Mouse (Mus musculus): ENCODE measurements around the gene Mertk. TPM values are rescaled to one million over a fixed set of nuclear protein-coding genes. Genes with fewer than 3 reads are reported as not detected.

Gene Mertk
- polyA plus RNA-seq, 1 experiment: 18.3 TPM

DNA sequence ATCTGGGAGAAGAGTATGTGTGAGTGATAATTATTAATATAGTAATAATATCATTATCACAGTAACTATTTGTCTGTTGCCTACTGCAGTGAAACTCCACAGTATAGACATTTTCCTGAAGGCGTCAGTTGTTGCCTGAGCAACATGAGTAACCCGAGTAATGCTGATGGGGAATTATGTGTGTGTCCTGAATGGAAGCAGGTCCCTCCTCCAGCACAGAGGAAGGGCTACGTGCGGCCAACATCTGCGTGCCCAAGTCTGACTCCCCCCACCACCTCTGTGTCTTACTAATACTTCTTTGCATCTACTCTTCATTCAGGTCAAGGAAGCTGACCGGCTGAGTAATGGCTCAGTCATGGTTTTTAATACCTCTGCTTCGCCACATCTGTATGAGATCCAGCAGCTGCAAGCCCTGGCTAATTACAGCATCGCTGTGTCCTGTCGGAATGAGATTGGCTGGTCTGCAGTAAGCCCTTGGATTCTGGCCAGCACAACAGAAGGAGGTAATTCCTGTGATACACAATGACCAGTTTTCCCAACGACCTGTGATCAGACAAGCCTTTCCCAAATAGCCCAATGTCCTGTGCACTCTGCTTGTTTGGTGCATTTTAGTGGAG, 60.1 kb downstream of the Mertk start:
- DNase-seq (ENCODE audit: extremely low spot score in 1 of 2, low spot score in 1 of 2): no peak

DNA sequence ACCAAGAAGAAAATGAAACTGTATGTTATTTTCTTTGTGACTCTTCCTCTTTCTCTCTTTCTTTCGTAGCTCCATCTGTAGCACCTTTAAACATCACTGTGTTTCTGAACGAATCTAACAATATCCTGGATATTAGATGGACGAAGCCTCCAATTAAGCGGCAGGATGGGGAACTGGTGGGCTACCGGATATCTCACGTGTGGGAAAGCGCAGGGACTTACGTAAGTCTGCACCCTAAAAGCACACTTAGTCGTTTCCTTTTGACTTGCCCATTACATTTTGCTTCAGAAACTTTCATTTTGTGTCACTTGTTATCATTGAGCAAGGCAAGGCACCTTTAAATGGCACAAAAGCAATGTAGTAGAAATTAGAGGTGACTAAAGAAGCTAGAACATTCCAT, 63.3 kb downstream of the Mertk start:
- DNase-seq (ENCODE audit: extremely low spot score in 1 of 2, low spot score in 1 of 2): no peak

DNA sequence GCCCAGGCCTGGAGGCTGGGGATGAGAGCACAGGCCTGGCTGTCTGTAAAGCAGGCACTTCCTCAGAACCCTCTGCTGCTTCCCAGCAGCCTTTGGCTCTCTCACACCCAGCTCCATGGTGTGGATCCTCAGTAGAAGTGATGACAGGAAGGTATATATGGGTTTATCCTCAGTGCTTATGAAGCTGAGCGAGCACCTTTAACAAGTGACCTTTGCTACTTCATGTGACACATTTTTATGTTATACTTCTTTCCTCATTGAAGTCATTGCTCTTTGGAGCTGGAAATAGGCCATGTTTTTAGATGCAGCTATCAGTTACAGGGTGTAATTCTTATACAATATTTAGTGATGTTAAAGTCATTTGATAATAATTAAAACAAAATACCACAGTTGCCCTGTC, 67.0 kb downstream of the Mertk start:
- DNase-seq (ENCODE audit: extremely low spot score in 1 of 2, low spot score in 1 of 2): no peak

DNA sequence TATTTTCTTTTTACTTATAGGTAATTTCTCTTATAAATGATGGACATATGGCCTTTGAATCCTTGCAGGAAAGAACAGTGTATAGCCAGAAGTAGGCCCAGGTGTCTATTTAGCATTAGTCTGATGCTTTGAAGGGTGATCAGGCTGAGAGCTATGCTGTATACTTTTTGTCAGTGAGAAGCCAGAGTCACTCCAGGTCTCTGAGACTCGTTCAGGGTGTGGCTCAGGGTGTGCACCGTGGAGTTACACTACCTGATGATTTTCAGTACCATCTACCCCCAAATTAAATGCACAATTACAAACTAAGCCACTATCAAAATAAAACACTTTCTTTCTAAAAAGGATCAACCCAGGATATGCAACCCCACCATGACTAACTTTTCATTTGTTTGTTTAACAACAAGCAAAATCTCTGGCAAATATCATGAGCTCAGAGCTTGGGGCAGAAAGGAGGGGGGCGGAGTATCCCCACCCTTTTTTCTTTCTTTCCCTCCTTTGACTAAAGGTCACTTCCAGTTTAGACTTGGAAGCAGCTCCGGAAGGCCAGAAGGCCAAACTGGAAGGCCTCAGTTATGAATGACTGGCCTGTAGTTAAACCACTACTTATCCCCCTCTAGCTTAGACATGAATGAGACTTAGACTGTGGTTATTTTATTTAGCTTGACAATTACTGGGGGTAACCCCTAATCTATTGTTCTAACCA, 69.9 kb downstream of the Mertk start:
- no peak for DNase-seq (ENCODE audit: extremely low spot score in 1 of 2, low spot score in 1 of 2)

DNA sequence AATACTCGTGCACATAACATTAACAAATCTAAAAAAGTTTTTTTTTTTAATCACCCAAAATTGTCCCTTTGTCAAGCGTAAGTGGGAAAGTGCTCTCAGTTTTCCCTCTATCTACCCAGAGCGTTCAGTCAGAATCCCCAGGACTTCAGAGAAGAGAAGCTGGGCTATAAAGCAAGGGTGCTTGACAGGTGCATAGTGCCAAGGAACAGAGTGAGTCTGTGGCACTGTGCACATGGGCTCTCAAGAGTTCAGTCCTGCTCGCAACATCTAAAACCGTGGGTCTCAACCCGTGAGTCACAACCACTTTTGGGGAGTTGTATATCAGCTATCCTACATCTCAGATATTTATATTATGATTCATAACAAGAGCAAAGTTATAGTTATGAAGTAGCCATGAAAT, 71.8 kb downstream of the Mertk start:
- DNase-seq (ENCODE audit: extremely low spot score in 1 of 2, low spot score in 1 of 2): no peak

DNA sequence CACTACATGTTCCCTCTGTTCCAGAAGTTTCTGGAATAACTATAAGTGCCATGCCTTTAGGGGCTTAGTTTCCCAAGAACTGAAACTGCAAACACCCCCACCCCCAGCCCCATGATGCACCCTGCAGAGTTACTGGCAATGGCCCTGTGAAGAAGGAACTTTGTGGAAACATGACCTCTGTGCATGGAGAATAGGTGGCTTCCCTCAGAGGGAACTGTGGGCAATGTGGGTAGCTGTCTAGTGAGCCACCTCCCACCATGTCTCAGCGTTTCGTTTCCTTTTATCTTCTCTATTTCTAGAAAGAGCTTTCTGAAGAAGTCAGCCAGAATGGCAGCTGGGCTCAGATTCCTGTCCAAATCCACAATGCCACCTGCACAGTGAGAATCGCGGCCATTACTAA, 72.3 kb downstream of the Mertk start:
- DNase-seq (ENCODE audit: extremely low spot score in 1 of 2, low spot score in 1 of 2): no peak

DNA sequence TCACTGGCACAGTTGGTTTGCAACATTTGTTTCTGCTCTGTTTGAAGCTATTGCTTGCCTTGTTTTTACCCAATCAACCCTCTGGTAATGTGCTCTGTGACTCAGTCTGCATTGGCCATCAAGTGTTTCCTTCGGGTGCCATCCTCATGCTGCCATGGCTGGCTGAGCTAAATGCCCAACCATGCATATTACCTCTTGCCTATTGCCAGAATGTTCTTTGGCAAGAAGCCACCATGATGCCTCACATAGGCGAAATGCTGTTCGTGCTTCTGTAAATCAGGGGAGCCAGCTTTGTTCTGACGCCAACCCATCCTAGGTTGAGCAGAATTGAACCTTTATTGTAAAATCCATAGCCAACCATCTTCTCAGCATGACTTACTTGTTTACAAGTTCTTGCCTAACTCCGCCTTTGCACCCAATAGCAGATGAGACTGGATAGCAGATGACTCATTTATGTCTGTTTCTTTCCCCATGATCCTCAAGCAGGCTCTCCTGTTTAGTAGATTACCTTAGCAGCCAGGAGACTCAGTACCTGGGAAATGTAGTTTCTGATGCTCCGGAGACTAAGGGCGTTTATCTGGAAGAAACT, 73.1 kb downstream of the Mertk start:
- DNase-seq (ENCODE audit: extremely low spot score in 1 of 2, low spot score in 1 of 2): no peak

DNA sequence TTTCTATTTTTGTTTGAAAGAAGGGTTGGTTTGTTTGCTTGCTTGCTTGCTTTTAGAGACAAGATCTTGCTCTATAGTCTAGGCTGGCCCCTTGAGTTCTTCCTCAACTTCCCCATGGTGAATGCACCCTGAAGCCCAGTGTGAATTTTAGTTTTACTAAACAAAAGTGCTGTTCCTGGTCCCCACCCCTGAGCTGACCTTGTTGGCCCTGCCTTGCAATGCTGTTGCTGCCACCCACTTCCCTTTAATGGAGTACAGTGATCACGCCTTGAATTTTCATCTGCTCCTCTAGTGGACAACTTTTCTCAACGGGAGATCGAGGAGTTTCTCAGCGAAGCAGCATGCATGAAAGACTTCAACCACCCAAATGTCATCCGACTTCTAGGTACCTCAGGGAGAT, 83.5 kb downstream of the Mertk start:
- no peak for DNase-seq (ENCODE audit: extremely low spot score in 1 of 2, low spot score in 1 of 2)

DNA sequence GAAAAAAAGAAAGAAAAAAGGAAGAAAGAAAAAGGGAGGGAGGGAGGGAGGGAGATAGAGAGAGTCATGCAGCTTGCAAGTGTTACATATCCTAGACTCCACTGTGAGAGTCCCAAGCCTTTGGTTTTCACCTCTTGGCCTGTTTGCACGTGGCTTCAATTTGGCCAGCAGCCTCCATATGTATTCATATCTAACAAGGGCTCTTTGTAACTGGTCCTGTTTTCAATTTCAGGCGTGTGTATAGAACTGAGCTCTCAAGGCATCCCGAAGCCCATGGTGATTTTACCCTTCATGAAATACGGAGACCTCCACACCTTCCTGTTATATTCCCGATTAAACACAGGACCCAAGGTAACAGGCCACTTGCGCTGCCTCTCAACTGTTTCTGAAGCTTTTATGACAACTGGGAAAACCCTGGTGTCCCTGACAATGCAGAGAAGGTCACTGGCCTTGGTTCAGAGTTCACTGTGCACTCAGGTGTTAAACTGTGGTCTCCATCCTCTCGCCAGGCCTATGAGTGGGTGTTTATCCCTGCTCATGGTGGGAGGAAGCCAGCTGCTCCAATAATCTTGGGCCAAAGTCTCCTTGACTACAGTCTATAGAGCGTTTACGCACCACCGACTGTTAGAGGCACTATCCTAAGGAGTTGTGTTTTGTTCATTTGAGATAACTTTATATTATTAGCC, 85.0 kb downstream of the Mertk start:
- no peak for DNase-seq (ENCODE audit: extremely low spot score in 1 of 2, low spot score in 1 of 2)

DNA sequence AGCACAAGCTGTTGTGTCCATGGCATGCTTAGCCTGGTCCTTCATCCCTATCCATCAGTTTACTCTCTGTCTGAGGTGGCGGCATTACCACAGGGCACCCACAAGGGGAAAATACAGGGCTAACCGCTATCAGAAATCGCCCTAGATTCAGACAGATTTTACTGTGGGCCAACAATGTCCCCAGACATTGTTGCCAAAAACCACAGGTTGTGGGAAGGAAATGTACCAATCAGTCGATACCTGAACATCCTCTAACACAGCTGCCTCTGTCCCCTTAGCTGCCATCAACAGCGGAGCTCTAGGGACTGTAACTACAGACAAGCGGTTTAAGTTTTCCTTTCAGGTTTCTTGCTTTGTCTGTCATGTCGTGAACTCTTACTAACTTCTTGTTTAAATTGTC, 86.1 kb downstream of the Mertk start:
- DNase-seq (ENCODE audit: extremely low spot score in 1 of 2, low spot score in 1 of 2): no peak

DNA sequence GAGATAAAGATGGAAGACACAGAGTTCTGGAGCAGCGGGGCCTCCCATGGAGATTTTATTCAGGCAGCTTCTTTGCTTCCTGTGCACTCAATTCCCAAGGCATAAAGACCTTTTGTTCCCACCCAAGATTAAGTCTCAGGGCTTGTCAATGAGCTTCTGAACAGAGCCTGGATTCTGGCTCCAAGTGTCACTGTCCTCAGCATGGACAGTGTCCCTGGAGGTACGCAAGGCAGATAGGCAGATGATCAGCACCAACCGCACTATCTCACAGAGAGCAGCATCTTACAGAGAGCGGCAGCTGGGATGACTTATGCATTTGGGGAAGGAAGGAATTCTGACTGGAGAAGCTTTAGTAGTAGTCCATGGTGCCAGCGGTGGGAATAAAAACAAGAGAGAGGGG, 87.6 kb downstream of the Mertk start:
- DNase-seq (ENCODE audit: extremely low spot score in 1 of 2, low spot score in 1 of 2): no peak

DNA sequence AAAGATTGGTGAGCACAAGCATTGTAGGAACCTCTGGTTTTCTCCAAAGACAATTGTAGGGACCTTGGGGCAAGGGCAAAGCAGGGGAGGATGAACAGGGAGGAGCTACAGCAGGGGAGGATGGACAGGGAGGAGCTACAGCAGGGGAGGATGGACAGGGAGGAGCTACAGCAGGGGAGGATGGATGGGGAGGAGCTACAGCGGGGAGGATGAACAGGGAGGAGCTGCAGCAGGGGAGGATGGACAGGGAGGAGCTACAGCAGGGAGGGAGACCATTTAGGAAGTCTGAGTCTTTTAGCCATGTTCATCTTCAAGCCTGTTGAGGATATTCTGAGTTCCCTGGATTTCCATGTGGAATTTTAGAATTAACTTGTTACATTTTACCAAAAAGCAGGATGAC, 88.0 kb downstream of the Mertk start:
- DNase-seq (ENCODE audit: extremely low spot score in 1 of 2, low spot score in 1 of 2): no peak

DNA sequence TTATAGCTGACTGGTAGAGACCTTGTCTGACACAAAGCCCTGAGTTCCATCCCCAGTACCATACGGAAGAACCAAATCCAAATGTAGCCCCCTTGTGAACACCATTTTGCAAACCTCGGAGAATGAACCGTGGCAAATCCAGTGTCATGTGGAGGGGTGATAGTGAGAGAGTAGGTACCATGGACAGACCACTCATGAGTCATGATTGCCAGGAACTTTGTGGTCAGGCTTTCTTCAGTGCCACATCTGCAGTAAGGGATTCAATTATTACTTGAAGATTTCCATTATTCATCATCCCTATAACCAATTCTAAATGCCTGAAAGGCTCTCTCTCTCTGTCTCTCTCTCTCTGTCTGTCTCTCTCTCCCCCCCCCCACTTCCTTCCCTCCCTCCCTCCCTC, 89.0 kb downstream of the Mertk start:
- DNase-seq (ENCODE audit: extremely low spot score in 1 of 2, low spot score in 1 of 2): no peak

DNA sequence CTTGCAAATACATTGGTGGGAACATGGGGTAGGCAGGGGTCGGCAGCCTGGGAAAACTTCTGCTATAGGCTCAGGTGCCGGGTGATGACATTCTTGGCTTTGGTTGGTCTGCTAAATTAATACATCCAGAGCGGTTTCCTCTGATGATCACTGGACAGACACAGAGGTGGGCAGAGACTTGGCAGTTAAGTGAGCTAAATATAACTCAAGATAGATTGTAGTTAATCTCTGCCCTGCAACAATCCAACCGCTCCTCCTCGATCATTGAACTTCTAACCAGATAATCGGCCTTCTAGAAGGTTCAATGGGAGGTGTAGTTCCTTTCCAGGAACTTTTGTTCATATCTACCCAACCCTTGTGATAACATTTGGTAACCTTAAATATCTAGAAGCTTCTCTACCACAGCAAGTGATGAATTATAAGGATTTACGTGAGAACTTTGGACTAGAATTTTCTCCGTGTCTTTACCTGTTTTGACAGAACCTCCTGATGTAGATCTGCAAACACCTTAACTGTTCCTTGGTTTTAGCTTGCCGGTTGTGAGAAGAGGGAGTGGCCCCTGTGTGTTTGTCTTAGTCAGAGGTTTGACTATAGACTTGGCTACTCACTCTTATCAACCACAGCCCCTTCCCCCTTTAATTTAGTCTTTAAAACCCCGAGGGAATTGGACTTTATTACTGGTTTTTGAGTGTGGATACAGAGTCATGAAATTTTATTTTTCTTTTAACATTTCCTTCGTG, 92.3 kb downstream of the Mertk start:
- DNase-seq (ENCODE audit: extremely low spot score in 1 of 2, low spot score in 1 of 2): no peak

DNA sequence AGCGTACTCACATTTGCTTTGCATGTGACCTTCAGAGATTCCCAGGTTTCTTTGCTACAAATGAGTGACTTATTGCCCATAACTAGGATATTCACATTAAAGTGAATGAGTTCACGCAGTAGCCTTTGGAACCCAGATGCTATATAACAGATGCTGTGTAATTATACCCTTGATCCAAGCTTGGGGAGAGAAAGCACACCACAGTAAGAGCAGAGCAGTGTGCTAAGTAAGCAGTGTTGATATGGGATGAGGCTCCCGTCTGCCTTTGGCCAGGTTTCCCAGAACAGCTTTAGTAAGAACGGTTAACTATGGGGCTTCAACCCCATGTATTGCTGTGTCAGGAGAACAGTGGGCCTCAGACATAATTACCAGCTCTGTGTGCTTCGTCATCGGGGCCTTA, 95.2 kb downstream of the Mertk start:
- DNase-seq (ENCODE audit: extremely low spot score in 1 of 2, low spot score in 1 of 2): no peak

DNA sequence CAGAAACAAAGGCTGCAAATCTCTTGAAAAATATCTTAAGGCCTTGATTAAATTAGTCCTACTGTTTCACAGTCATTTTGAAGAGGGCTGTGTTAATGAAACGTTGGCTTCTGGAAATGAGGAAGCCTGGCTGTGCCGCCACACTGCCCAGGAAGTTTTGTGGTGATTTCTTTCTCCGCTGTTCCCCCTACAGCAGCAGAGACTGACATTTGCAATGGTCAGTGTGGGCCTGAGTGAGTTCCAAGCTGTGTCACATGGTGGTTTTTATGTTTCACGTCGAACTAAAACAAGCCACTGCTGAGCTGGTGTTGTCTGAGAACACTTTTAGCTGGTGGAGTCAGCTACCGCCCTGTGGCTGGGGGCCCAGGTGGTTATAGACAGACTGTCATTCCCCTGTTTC, 97.7 kb downstream of the Mertk start:
- peak in 1 of 2 experiments; percentile 12 for DNase-seq (ENCODE audit: extremely low spot score in 1 of 2, low spot score in 1 of 2)

DNA sequence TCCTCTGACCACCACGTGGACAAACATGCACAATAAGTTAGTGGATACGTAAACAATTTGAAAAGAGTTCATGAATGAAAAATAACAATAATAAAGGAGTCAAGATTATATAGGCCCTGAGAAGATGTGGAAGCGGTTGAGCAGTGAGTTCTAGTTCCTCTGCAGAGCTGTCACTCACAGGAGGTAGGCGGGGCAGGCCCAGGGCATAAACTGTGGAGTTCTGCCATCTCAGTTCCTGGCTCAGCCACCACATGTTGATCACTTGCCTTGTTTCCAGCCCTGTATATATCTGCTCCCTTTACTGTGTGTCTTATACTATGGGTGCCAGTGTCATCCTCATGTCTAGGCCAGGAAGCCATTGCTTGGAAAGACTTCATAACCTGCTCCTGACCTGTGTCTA, 104.7 kb downstream of the Mertk start:
- DNase-seq (ENCODE audit: extremely low spot score in 1 of 2, low spot score in 1 of 2): no peak

DNA sequence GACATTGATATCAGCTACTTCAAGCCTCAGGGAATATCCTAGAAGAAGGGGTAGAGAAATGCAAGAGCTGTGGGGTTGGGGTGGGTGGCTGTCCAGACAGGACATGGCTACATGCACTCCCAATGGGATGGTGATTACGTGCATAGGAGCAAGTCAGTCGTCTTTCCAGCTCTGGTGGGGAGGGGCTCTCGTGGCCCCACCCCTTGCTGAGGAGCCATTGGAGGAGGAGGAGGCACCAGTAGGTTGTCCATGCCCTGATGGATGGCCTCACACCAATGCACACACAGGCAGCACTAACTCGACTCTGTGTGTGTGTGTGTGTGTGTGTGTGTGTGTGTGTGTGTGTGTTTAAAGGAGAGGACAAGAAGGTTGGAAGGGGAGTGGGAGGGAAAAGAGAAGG, 106.6 kb downstream of the Mertk start:
- no peak for DNase-seq (ENCODE audit: extremely low spot score in 1 of 2, low spot score in 1 of 2)

DNA sequence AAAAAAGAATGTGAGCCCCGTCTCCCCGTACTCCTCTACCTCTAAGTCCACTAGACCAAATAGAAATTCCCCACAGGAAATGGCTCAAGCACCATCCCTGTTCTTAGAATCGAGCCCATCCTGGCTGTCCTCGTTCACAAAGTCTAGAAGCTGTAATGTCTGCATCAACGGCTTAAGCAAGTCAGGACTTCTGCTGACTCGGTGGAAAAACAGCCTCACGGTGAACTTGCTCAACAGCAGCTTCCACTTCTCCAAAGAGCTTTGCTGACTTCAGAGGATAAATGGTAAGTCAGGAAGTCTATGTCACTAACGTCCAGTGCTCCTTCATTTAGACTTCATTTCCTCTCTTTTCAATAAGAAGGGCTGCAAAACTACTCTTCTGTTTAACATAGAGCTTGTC, 107.8 kb downstream of the Mertk start:
- peak in 1 of 2 experiments; percentile 21 for DNase-seq (ENCODE audit: extremely low spot score in 1 of 2, low spot score in 1 of 2)

DNA sequence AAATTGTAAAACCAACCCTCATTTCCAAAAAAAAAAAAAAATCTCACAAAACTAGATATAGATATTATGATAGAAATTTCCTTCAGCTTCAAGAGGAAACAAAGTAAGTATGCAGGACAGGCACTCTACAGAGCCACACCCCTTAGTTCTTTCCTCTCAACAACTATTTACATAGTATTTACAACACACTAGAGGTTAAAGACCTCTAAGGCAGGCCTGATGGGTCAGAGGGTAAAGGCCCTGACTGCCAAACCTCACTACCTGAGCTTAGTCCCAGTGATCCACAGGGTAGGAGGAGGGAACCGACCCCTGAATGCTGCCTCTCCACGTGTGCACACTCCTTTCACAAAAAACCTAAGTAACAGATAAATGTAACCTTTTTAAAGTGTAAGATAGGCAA, 114.0 kb downstream of the Mertk start:
- no peak for DNase-seq (ENCODE audit: extremely low spot score in 1 of 2, low spot score in 1 of 2)

DNA sequence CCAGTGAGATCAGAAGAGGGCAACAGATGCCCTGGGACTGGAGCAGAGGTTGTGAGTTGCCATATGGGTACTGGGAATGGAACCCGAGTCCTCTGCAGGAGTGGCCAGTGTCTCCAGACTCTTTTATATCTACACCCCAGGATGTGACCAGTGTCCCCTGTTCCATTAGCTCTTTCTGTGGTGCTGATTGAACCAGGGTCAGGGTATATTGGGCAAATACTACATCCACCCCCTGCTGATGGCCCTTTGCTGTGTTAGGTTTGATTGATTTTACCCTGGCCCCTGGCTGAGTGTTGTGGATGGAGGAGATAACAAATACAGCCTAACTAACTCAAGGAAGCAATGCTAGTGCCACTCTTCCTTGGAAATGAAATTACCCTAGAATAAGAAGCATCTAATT, 117.6 kb downstream of the Mertk start:
- no peak for DNase-seq (ENCODE audit: extremely low spot score in 1 of 2, low spot score in 1 of 2)

Measured in frontal cortex, adult 2 months (tissue).